Mouse (Mus musculus) ES-E14 (cell line): Measurements from ENCODE around the gene Hbb-y. TPM values are rescaled to one million over a fixed set of nuclear protein-coding genes. Genes with fewer than 3 reads are reported as not detected.
A peak's percentile ranks its signal among the peaks of the same experiment; 100 is the strongest.
"Not testable (repeated sequence)": the region's sequence is repeated elsewhere in the genome, so short reads cannot be mapped to it uniquely, and the experiment has no call there.

Source experiments
- DNase-seq: peaks from one replicate; pipeline ENCODE4 v3.0.0-alpha.2; 2013; ENCODE audit warnings: low read depth, low spot score
- H3K27ac ChIP-seq: 2 replicates; pipeline ENCODE4 v1.5.1; 2012; ENCODE audit warnings: low read depth, mild to moderate bottlenecking, low read length, moderate library complexity, mixed read lengths; ENCODE audit not compliant: poor library complexity, insufficient read depth, severe bottlenecking
- H3K36me3 ChIP-seq: 2 replicates; pipeline ENCODE4 v1.6.1; 2012; ENCODE audit warnings: mild to moderate bottlenecking, low read length, moderate library complexity, mixed read lengths; ENCODE audit not compliant: control insufficient read depth, poor library complexity, insufficient read depth, severe bottlenecking
- H3K4me1 ChIP-seq, 2 experiments: fragments of 150-350 bp in 1 of 2; sonication (generic) in 1 of 2; 2 replicates each; pipeline ENCODE4 v1.6.1; 2012; ENCODE audit warnings: low read length in 2 of 2, mild to moderate bottlenecking in 1 of 2, mixed read lengths in 1 of 2; ENCODE audit not compliant: control insufficient read depth in 2 of 2, insufficient read depth in 2 of 2, poor library complexity in 1 of 2
- H3K4me3 ChIP-seq, 2 experiments: fragments of 150-350 bp in 1 of 2; sonication (generic) in 1 of 2; 2 replicates each; pipeline ENCODE4 v1.5.1; 2012; ENCODE audit warnings: low read length in 2 of 2, low read depth in 1 of 2, mild to moderate bottlenecking in 1 of 2, mixed read lengths in 1 of 2; ENCODE audit not compliant: insufficient read depth in 1 of 2, poor library complexity in 1 of 2, severe bottlenecking in 1 of 2
- H3K9ac ChIP-seq: 2 replicates; pipeline ENCODE4 v1.6.1; 2012; ENCODE audit warnings: low read depth, mild to moderate bottlenecking, low read length, mixed read lengths; ENCODE audit not compliant: poor library complexity, insufficient read depth, severe bottlenecking
- H3K9me3 ChIP-seq: fragments of 150-350 bp; sonication (generic); 2 replicates; pipeline ENCODE4 v1.6.1; 2012; ENCODE audit warnings: low read depth, mild to moderate bottlenecking, low read length; ENCODE audit not compliant: control insufficient read depth, insufficient read depth
- CHD2 ChIP-seq: IDR thresholded peaks from 2 replicates; pipeline ENCODE4 v1.6.1; 2014; ENCODE audit warnings: mild to moderate bottlenecking, low read depth, low read length, inconsistent platforms
- HCFC1 ChIP-seq: IDR thresholded peaks from 2 replicates; pipeline ENCODE4 v1.6.1; 2012; ENCODE audit warnings: low read length, inconsistent platforms, borderline replicate concordance; ENCODE audit not compliant: insufficient read depth
- MAFK ChIP-seq: IDR thresholded peaks from 2 replicates; pipeline ENCODE4 v1.6.1; 2014; ENCODE audit warnings: mild to moderate bottlenecking, low read depth, low read length, inconsistent platforms; ENCODE audit not compliant: insufficient read depth
- ZC3H11A ChIP-seq: IDR thresholded peaks from 2 replicates; pipeline ENCODE4 v1.6.1; 2012; ENCODE audit warnings: low read depth, mild to moderate bottlenecking, inconsistent platforms, low read length, borderline replicate concordance
- ZNF384 ChIP-seq: IDR thresholded peaks from 2 replicates; pipeline ENCODE4 v1.6.1; 2012; ENCODE audit warnings: low read depth, low read length, inconsistent platforms
- in situ Hi-C, 2 experiments: fragments of 600-800 bp; cut with MboI; formaldehyde crosslinking; loops; one replicate each; pipeline ENCODE4 v1.15.1; 2025; ENCODE audit warnings: low sequenced_read_pairs in 2 of 2, inconsistent platforms in 1 of 2; ENCODE audit not compliant: unreplicated experiment in 2 of 2
- total RNA-seq: library from RNA; depleted of rRNA; stranded (reverse); fragments of 300-350 nt; gene quantifications from 2 replicates; pipeline ENCODE4 v1.2.3, GENCODE M21; 2012

The Hbb-y gene
- total RNA-seq, 1 experiment: not detected

- Histone ChIP-seq H3K4me3 (no peak overlapping the region), H3K4me1 (no peaks in the 10 kb centered on the region), H3K27ac (no peak overlapping the region), H3K9me3 (no peaks in the 10 kb centered on the region), H3K36me3 (no peaks in the 10 kb centered on the region), H3K9ac (no peak overlapping the region)
- in situ Hi-C loops: no loop called here
- TF ChIP-seq HCFC1 (no peak), CHD2 (no peak), ZC3H11A (no peak), ZNF384 (no peak), MAFK (no peak)
- DNase-seq: no peak
Measured at GRCm38 (mm10) chr7:103810296-103810695, 42.7 kb downstream of the Hbb-y start.

- Histone ChIP-seq H3K9me3 (no peaks in the 10 kb centered on the region), H3K36me3 (no peaks in the 10 kb centered on the region), H3K4me1 (no peaks in the 10 kb centered on the region), H3K27ac (no peak overlapping the region), H3K4me3 (no peak overlapping the region), H3K9ac (no peak overlapping the region)
- in situ Hi-C loops: no loop called here
- no peak for TF ChIP-seq HCFC1
- TF ChIP-seq ZC3H11A: no peak
- no peak for TF ChIP-seq ZNF384
- no peak for TF ChIP-seq CHD2
- no peak for DNase-seq
Measured at GRCm38 (mm10) chr7:103809801-103810155, 43.2 kb downstream of the Hbb-y start.

- in situ Hi-C loops: no loop called here
- no peak overlapping the region for H3K27ac ChIP-seq
- DNase-seq: no peak
Measured at GRCm38 (mm10) chr7:103808971-103809800, 43.8 kb downstream of the Hbb-y start.

GRCm38 (mm10) chr7:103808120-103808519 is 44.9 kb downstream of the Hbb-y start:
- DNase-seq, in situ Hi-C loops, H3K4me1 ChIP-seq, H3K9ac ChIP-seq, H3K27ac ChIP-seq, H3K9me3 ChIP-seq, H3K36me3 ChIP-seq, H3K4me3 ChIP-seq: not testable (repeated sequence)

More at GRCm38 (mm10) chr7:103808971-103809800, 43.8 kb downstream of the Hbb-y start:
- TF ChIP-seq CHD2 (no peak), MAFK (no peak), HCFC1 (no peak), ZC3H11A (no peak), ZNF384 (no peak)
- Histone ChIP-seq H3K4me1 (no peaks in the 10 kb centered on the region), H3K9ac (no peak overlapping the region), H3K4me3 (no peak overlapping the region), H3K36me3 (no peaks in the 10 kb centered on the region), H3K9me3 (no peaks in the 10 kb centered on the region)

- Histone ChIP-seq H3K36me3 (no peaks in the 10 kb centered on the region), H3K4me3 (no peak overlapping the region), H3K9ac (no peak overlapping the region), H3K9me3 (no peaks in the 10 kb centered on the region), H3K4me1 (no peaks in the 10 kb centered on the region), H3K27ac (no peak overlapping the region)
- in situ Hi-C loops: no loop called here
- TF ChIP-seq ZC3H11A (no peak), ZNF384 (no peak), MAFK (no peak), CHD2 (no peak), HCFC1 (no peak)
- DNase-seq: peak; percentile 21
Measured at GRCm38 (mm10) chr7:103806856-103807255, 46.2 kb downstream of the Hbb-y start.
